Mouse (Mus musculus): ENCODE measurements at regions not wholly inside any gene's neighbourhood (a gene's known extent, or its start where the extent isn't known, plus 50 kb on each side); places are given as distances from the start of the nearest gene placed in this dataset.

GRCm38 (mm10) chr11:19666732-19667131, 257.4 kb upstream of the Spred2 start:
- Histone ChIP-seq H3K4me3 (ENCODE audit: insufficient read depth, low read length) (no peak overlapping the region), H3K4me1 (ENCODE audit: control insufficient read depth, insufficient read depth, low read length) (no peaks in the 10 kb centered on the region), H3K27ac (ENCODE audit: insufficient read depth, low read depth, low read length) (no peak overlapping the region)
- TF ChIP-seq CTCF (IDR thresholded peaks at IDR 0.05; ENCODE audit: low read depth, low read length) (no peak), POLR2A (IDR thresholded peaks at IDR 0.05; ENCODE audit: borderline replicate concordance, low read depth, low read length) (no peak)

- no peak overlapping the region for H3K4me3 ChIP-seq (ENCODE audit: insufficient read depth, low read length)
- no peak overlapping the region for H3K27ac ChIP-seq (ENCODE audit: insufficient read depth, low read depth, low read length)
- TF ChIP-seq POLR2A (IDR thresholded peaks at IDR 0.05; ENCODE audit: borderline replicate concordance, low read depth, low read length) (no peak), CTCF (IDR thresholded peaks at IDR 0.05; ENCODE audit: low read depth, low read length) (no peak)
- H3K4me1 ChIP-seq (ENCODE audit: control insufficient read depth, insufficient read depth, low read length), result no peaks in the 10 kb centered on the region
These were observed 253.2 kb upstream of the Spred2 start for GRCm38 (mm10) chr11:19670853-19671530.

- H3K27ac ChIP-seq (ENCODE audit: insufficient read depth, low read depth, low read length), result no peak overlapping the region
- H3K4me3 ChIP-seq (ENCODE audit: insufficient read depth, low read length), result no peak overlapping the region
- H3K4me1 ChIP-seq (ENCODE audit: control insufficient read depth, insufficient read depth, low read length), result no peaks in the 10 kb centered on the region
- TF ChIP-seq POLR2A (IDR thresholded peaks at IDR 0.05; ENCODE audit: borderline replicate concordance, low read depth, low read length), result no peak
- no peak for TF ChIP-seq CTCF (IDR thresholded peaks at IDR 0.05; ENCODE audit: low read depth, low read length)
These were observed 251.2 kb upstream of the Spred2 start for GRCm38 (mm10) chr11:19673012-19673411.

DNA sequence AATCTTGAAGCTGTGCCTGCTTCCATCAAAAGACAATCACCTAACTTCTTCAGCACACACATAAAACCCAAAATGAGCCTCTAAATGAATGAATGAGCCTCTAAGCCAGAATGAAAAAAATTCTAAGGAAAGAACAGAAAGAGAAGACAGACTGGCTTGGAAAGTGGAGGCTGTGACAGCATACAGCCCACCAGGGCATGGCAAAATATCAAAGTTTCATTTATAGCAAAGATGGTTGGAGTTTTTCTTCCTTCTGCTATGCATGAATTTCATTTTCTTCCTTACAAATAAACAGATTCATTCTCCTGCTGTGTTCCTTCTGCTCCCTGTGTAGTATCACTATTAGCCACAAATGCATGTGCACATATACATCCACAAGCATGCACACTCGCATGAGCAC, 247.7 kb upstream of the Spred2 start:
- no peak for TF ChIP-seq POLR2A (IDR thresholded peaks at IDR 0.05; ENCODE audit: borderline replicate concordance, low read depth, low read length)
- no peak for TF ChIP-seq CTCF (IDR thresholded peaks at IDR 0.05; ENCODE audit: low read depth, low read length)
- H3K4me1 ChIP-seq (ENCODE audit: control insufficient read depth, insufficient read depth, low read length), result no peaks in the 10 kb centered on the region

GRCm38 (mm10) chr11:19679041-19679440, 245.1 kb upstream of the Spred2 start:
- H3K4me3 ChIP-seq (ENCODE audit: insufficient read depth, low read length), result no peak overlapping the region
- no peaks in the 10 kb centered on the region for H3K4me1 ChIP-seq (ENCODE audit: control insufficient read depth, insufficient read depth, low read length)
- TF ChIP-seq CTCF (IDR thresholded peaks at IDR 0.05; ENCODE audit: low read depth, low read length) (no peak), POLR2A (IDR thresholded peaks at IDR 0.05; ENCODE audit: borderline replicate concordance, low read depth, low read length) (no peak)
- H3K27ac ChIP-seq (ENCODE audit: insufficient read depth, low read depth, low read length), result no peak overlapping the region

More for the DNA sequence above, 247.7 kb upstream of the Spred2 start:
- Histone ChIP-seq H3K27ac (ENCODE audit: insufficient read depth, low read depth, low read length) (no peak overlapping the region), H3K4me3 (ENCODE audit: insufficient read depth, low read length) (no peak overlapping the region)

DNA sequence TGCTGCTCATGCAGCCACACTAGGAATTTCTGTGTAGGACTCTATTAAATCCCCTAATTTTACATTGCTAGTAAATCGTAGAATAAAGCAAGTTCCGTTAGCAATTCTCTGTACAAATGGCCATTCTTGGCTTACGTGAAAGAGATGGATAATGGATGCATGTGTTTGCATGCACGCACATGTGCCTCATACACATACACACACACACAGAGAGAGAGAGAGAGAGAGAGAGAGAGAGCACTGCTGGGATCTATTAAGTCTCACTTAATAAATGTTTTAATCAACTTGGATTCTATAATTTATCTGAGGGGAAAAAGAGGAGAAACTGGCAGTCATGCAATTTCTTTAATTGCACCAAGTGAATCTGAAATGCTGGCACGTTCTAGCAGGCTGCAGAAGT, 244.5 kb upstream of the Spred2 start:
- no peak overlapping the region for H3K27ac ChIP-seq (ENCODE audit: insufficient read depth, low read depth, low read length)
- TF ChIP-seq CTCF (IDR thresholded peaks at IDR 0.05; ENCODE audit: low read depth, low read length) (no peak), POLR2A (IDR thresholded peaks at IDR 0.05; ENCODE audit: borderline replicate concordance, low read depth, low read length) (no peak)

DNA sequence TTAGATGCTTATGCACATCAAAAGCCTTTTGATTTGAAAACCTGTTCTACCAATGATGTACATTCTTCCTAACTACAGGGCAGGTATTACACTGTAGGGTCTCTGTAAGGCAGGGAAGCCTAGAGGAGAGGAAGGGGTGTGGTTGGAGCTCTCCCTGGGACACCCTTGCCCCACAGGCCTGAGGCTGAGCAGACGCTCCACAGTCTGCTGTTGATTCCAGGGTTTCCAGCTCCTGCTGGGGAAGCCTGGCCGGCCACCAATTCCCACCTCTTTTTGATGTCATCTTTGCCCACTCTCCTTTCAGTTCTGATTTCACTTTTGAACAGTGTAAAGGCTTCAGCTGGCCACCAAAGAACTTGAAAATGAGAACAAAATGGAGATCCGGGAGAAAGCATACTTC, 223.0 kb upstream of the Spred2 start:
- H3K4me3 ChIP-seq (ENCODE audit: insufficient read depth, low read length), result no peak overlapping the region
- no peak overlapping the region for H3K27ac ChIP-seq (ENCODE audit: insufficient read depth, low read depth, low read length)
- TF ChIP-seq CTCF (IDR thresholded peaks at IDR 0.05; ENCODE audit: low read depth, low read length), result no peak
- TF ChIP-seq POLR2A (IDR thresholded peaks at IDR 0.05; ENCODE audit: borderline replicate concordance, low read depth, low read length), result no peak
- H3K4me1 ChIP-seq (ENCODE audit: control insufficient read depth, insufficient read depth, low read length), result no peaks in the 10 kb centered on the region

More for the DNA sequence above, 244.5 kb upstream of the Spred2 start:
- no peaks in the 10 kb centered on the region for H3K4me1 ChIP-seq (ENCODE audit: control insufficient read depth, insufficient read depth, low read length)
- no peak overlapping the region for H3K4me3 ChIP-seq (ENCODE audit: insufficient read depth, low read length)

- TF ChIP-seq POLR2A (IDR thresholded peaks at IDR 0.05; ENCODE audit: borderline replicate concordance, low read depth, low read length) (no peak), CTCF (IDR thresholded peaks at IDR 0.05; ENCODE audit: low read depth, low read length) (no peak)
- Histone ChIP-seq H3K27ac (ENCODE audit: insufficient read depth, low read depth, low read length) (no peak overlapping the region), H3K4me1 (ENCODE audit: control insufficient read depth, insufficient read depth, low read length) (no peaks in the 10 kb centered on the region), H3K4me3 (ENCODE audit: insufficient read depth, low read length) (no peak overlapping the region)
These were observed 215.4 kb upstream of the Spred2 start for GRCm38 (mm10) chr11:19708821-19709220.

GRCm38 (mm10) chr11:19709337-19709736, 214.8 kb upstream of the Spred2 start:
- no peaks in the 10 kb centered on the region for H3K4me1 ChIP-seq (ENCODE audit: control insufficient read depth, insufficient read depth, low read length)
- H3K4me3 ChIP-seq (ENCODE audit: insufficient read depth, low read length), result no peak overlapping the region
- no peak overlapping the region for H3K27ac ChIP-seq (ENCODE audit: insufficient read depth, low read depth, low read length)
- no peak for TF ChIP-seq POLR2A (IDR thresholded peaks at IDR 0.05; ENCODE audit: borderline replicate concordance, low read depth, low read length)
- no peak for TF ChIP-seq CTCF (IDR thresholded peaks at IDR 0.05; ENCODE audit: low read depth, low read length)

DNA sequence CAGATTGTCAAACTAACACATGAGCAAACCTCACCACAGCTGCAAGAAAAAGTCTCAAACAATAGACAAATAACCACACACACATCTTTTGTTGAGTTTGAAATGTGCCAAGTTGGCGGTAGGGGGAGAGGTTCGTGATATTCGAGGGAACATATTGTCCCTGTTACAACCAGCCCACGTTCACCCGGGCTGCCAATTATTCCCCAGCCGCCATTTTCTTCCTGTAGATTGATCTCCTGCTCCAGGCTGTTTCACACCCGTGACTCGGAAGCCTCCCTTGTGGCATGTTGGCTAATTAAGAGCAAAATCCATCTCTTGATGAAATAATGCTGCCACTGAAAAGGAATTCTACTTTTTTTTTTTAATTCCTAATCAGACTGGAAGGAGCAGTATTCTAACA, 211.1 kb upstream of the Spred2 start:
- Histone ChIP-seq H3K4me1 (ENCODE audit: control insufficient read depth, insufficient read depth, low read length) (no peaks in the 10 kb centered on the region), H3K27ac (ENCODE audit: insufficient read depth, low read depth, low read length) (no peak overlapping the region), H3K4me3 (ENCODE audit: insufficient read depth, low read length) (no peak overlapping the region)
- no peak for TF ChIP-seq POLR2A (IDR thresholded peaks at IDR 0.05; ENCODE audit: borderline replicate concordance, low read depth, low read length)

Data from bone marrow macrophage, adult 2 months (primary cell).